8 mouse cellular contexts compared by ENCODE assay signal in genomic region chr16:10979064-10979803, GRCm38 (mm10).
DNase-seq lines count a peak whose midpoint lies in the region; ATAC-seq and TF ChIP-seq lines count a peak whose summit lies in the region.

No protein-coding gene starts in this region.

- H3K79me3 ChIP-seq in C2C12 (ENCODE audit: low read depth): peaks cover 67% of the 10 kb centered on the region

- WGBS in hindbrain, embryonic 10.5 days: 69% methylated on average over 11 of the region's 11 CpGs
- 48% methylated on average over 11 of the region's 11 CpGs for WGBS in hindbrain, embryonic 14.5 days
- WGBS in embryonic facial prominence, embryonic 12.5 days: 34% methylated on average over 11 of the region's 11 CpGs
- WGBS in lung, embryonic 16.5 days: 42% methylated on average over 11 of the region's 11 CpGs

- H3K79me2 ChIP-seq in C2C12 (ENCODE audit: control insufficient read depth, insufficient read depth): peaks cover 90% of the 10 kb centered on the region

- DNase-seq in hindbrain, embryonic 10.5 days (ENCODE audit: low spot score): peak; percentile 19
- no peak for DNase-seq in hindbrain, embryonic 14.5 days (ENCODE audit: low spot score)
- DNase-seq in cerebellum, adult 11 months: no peak
- no peak for DNase-seq in left cerebral cortex, adult 18-20 months (ENCODE audit: low spot score in 2 of 2)
- no peak for DNase-seq in right cerebral cortex, adult 18-20 months

- no peak overlapping the region for H3K9ac ChIP-seq in hindbrain, embryonic 14.5 days
- no peak overlapping the region for H3K9ac ChIP-seq in embryonic facial prominence, embryonic 12.5 days
- no peak overlapping the region for H3K9ac ChIP-seq in lung, embryonic 16.5 days (ENCODE audit: low read length)

- peaks cover 43% of the 10 kb centered on the region for H3K36me3 ChIP-seq in hindbrain, embryonic 10.5 days
- H3K36me3 ChIP-seq in hindbrain, embryonic 14.5 days (replicated peaks; ENCODE audit: control insufficient read depth, insufficient read depth): no peaks in the 10 kb centered on the region
- peaks cover 15% of the 10 kb centered on the region for H3K36me3 ChIP-seq in C2C12 (ENCODE audit: control insufficient read depth, insufficient read depth)
- 0 out of 2 replicates have a peak, but pooled peaks cover 3% of the 10 kb centered on the region for H3K36me3 ChIP-seq in embryonic facial prominence, embryonic 12.5 days
- H3K36me3 ChIP-seq in lung, embryonic 16.5 days (ENCODE audit: control insufficient read depth, insufficient read depth, low read length): no peaks in the 10 kb centered on the region

- H3K27ac ChIP-seq in hindbrain, embryonic 10.5 days: peak overlapping the region; percentile 50
- no peak overlapping the region for H3K27ac ChIP-seq in hindbrain, embryonic 14.5 days
- peak overlapping the region; percentile 55 for H3K27ac ChIP-seq in embryonic facial prominence, embryonic 12.5 days
- H3K27ac ChIP-seq in lung, embryonic 16.5 days (ENCODE audit: low read length): peak overlapping the region; percentile 50

- no peak for TF ChIP-seq CTCF in C2C12 (IDR thresholded peaks at IDR 0.05; ENCODE audit: control insufficient read depth, insufficient read depth, insufficient read length)

- peak overlapping the region; percentile 23 for H3ac ChIP-seq in C2C12 (ENCODE audit: control insufficient read depth, insufficient read length, low read depth)

- no peak for ATAC-seq in hindbrain, embryonic 14.5 days (ENCODE audit: low FRiP score)
- ATAC-seq in embryonic facial prominence, embryonic 12.5 days (ENCODE audit: insufficient number of reproducible peaks, insufficient read depth, low FRiP score, low TSS enrichment): no peak
- peak; percentile 78 for ATAC-seq in lung, embryonic 16.5 days (ENCODE audit: low read depth)

- H3K4me3 ChIP-seq in hindbrain, embryonic 10.5 days: no peak overlapping the region
- no peak overlapping the region for H3K4me3 ChIP-seq in hindbrain, embryonic 14.5 days (replicated peaks; ENCODE audit: low read length)
- H3K4me3 ChIP-seq in C2C12 (ENCODE audit: insufficient read depth, poor library complexity, severe bottlenecking): no peak overlapping the region
- H3K4me3 ChIP-seq in embryonic facial prominence, embryonic 12.5 days: no peak overlapping the region
- no peak overlapping the region for H3K4me3 ChIP-seq in lung, embryonic 16.5 days (ENCODE audit: low read length)

- H3K4me2 ChIP-seq in hindbrain, embryonic 14.5 days (replicated peaks): no peak overlapping the region
- no peak overlapping the region for H3K4me2 ChIP-seq in embryonic facial prominence, embryonic 12.5 days (replicated peaks)
- H3K4me2 ChIP-seq in lung, embryonic 16.5 days (ENCODE audit: low read depth, low read length): no peak overlapping the region

- no peaks in the 10 kb centered on the region for H3K27me3 ChIP-seq in hindbrain, embryonic 10.5 days (ENCODE audit: insufficient read depth, poor library complexity, severe bottlenecking)
- no peaks in the 10 kb centered on the region for H3K27me3 ChIP-seq in hindbrain, embryonic 14.5 days (ENCODE audit: control insufficient read depth, insufficient read depth, low read length)
- H3K27me3 ChIP-seq in C2C12 (ENCODE audit: control insufficient read depth, insufficient read depth, insufficient read length): no peaks in the 10 kb centered on the region
- no peaks in the 10 kb centered on the region for H3K27me3 ChIP-seq in embryonic facial prominence, embryonic 12.5 days
- H3K27me3 ChIP-seq in lung, embryonic 16.5 days (ENCODE audit: control insufficient read depth, insufficient read depth, low read depth, low read length): no peaks in the 10 kb centered on the region

- H3K4me1 ChIP-seq in hindbrain, embryonic 10.5 days (replicated peaks): peaks cover 69% of the 10 kb centered on the region
- H3K4me1 ChIP-seq in hindbrain, embryonic 14.5 days (replicated peaks; ENCODE audit: control insufficient read depth, insufficient read depth, low read length): no peaks in the 10 kb centered on the region; the same call in 1 of the 2 replicates
- H3K4me1 ChIP-seq in embryonic facial prominence, embryonic 12.5 days: peaks cover 14% of the 10 kb centered on the region
- peaks cover 12% of the 10 kb centered on the region for H3K4me1 ChIP-seq in lung, embryonic 16.5 days (replicated peaks; ENCODE audit: control insufficient read depth, insufficient read depth, low read length)

- H3K9me3 ChIP-seq in hindbrain, embryonic 10.5 days: no peaks in the 10 kb centered on the region
- 0 out of 2 replicates have a peak, but pooled peaks cover 4% of the 10 kb centered on the region for H3K9me3 ChIP-seq in hindbrain, embryonic 14.5 days (ENCODE audit: control insufficient read depth, low read length)
- H3K9me3 ChIP-seq in embryonic facial prominence, embryonic 12.5 days: no peaks in the 10 kb centered on the region
- no peaks in the 10 kb centered on the region for H3K9me3 ChIP-seq in lung, embryonic 16.5 days (ENCODE audit: control insufficient read depth, low read length)

TF ChIP-seq in C2C12, 6 proteins besides CTCF, POLR2A, EP300 and RAD21:
- TF ChIP-seq USF1 (IDR thresholded peaks at IDR 0.05; ENCODE audit: low read depth) (no peak), MYOD1 (IDR thresholded peaks at IDR 0.05; ENCODE audit: control insufficient read depth, insufficient read length, low read depth) (peak; percentile 86)
